Mouse (Mus musculus) olfactory bulb, adult 2 months (tissue): ENCODE data around the gene Jph3.

Source experiments
- CTCF ChIP-seq: fragments of 200-500 bp; IDR thresholded peaks from 2 replicates; pipeline ENCODE4 v1.5.1; 2012; ENCODE audit warnings: low read depth, mild to moderate bottlenecking, low read length, moderate library complexity; ENCODE audit not compliant: insufficient read depth
- POLR2A ChIP-seq: fragments of 200-500 bp; IDR thresholded peaks from 2 replicates; pipeline ENCODE4 v1.6.1; 2012; ENCODE audit warnings: mild to moderate bottlenecking, low read depth, low read length, moderate library complexity; ENCODE audit not compliant: insufficient read depth

- TF ChIP-seq CTCF (no peak), POLR2A (no peak)
Observed at GRCm38 (mm10) chr8:121697735-121698614, 31.4 kb upstream of the Jph3 start.
